Mouse (Mus musculus): ENCODE data around the gene Zdbf2.

DNA sequence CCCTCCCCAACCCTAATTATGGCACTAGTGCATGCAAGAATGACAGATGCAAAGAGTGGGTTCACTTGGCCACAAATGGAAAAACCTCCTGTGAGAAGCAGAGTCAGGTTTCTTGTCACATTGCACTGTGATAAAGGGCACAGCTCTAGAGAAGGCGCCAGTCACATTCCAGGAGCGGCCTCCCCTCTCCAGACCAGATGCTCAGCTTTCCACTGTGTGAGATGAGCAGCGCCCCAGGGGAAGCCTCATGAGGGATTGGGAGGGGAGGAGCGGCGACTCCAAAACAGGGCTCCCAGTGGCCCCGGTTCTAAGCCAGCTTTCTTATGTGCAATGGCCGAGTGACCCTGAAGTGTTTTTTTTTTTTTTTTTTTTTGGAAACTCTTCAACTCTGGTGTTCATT lies 47.2 kb upstream of the Zdbf2 start:
- TF ChIP-seq CTCF (conservative IDR thresholded peaks at IDR 0.05; ENCODE audit: insufficient read depth, insufficient read length, low read depth, low read length) (no peak), POLR2A (IDR thresholded peaks at IDR 0.05; ENCODE audit: low read depth, low read length) (no peak)
